Mouse (Mus musculus) brain, adult 2 months (tissue): Measurements from ENCODE around the gene Akap8.

ENCODE experiments used
- DNase-seq: peaks from one replicate; pipeline ENCODE4 v3.0.0; 2011; ENCODE audit warnings: low read depth, low spot score

Akap8 gene

DNA sequence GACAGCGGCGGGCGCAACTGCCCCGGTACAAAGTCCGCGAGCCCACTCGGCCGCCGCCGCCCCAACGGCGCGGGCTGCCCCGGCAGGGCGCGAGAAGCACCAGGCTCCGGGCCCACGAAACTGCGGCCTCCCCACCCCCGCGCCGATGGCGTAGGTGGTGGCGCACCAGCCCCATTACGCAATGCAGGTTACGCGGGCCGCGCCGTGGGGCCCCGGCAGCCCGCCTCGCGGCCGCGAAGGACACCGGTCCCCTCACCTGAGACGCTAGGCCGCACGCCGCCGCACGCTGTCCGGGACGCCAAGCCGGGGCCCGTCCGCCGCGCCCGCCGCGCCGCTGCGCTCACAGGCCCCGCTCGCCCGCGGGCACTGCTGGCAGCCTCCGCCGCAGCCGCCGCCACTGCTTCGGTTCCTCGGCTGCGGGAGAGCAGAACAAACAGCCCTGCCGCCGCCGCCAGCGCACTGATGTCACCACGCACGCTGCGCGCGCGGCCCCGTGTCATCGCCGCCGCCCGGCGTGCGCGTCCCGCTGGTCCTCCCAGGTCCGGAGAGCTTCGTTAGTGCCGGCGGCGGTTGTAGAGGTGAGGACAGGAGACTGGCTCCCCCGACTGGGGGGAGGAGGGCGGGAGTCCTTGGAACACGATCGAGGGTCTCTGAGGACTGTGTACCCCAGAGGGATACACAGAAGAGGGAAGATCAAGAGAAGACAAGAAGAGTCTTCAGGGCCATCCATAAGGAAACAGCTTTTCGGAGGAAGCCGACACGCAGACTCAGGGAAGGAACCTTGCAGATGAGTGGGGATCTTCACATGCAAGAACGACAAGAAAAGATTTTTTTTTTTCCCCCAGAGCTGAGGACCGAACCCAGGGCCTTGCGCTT lies 36.5 kb downstream of the Akap8 start, which contains the start of gene Brd4:
Brd4 (minus strand) TSS at position 461 of the 876 bp plus-strand sequence.
- peak; percentile 95 for DNase-seq

DNA sequence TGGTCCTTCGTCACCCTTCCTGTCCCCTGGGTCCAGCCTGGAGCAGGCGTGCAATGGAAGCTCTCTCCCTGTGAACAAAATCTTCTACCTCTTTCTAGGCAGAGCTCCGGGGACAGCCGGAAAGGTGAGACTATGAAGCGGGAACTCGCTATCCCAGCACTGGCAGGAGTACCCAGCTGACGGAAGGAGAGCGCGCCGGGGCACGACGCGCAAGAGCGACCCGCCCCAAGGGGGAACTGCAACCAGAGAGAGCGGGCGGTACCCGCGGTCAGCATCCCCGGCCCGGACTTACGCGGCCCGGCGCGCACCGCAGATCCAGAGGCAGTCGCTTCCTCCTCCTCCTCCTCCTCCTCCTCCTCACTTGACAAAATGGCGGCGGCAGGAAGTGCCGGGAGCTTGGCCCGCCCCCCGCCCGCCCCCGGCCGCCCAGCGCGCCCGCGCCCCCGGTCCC lies 37.2 kb downstream of the Akap8 start:
- DNase-seq = peak; percentile 74

DNA sequence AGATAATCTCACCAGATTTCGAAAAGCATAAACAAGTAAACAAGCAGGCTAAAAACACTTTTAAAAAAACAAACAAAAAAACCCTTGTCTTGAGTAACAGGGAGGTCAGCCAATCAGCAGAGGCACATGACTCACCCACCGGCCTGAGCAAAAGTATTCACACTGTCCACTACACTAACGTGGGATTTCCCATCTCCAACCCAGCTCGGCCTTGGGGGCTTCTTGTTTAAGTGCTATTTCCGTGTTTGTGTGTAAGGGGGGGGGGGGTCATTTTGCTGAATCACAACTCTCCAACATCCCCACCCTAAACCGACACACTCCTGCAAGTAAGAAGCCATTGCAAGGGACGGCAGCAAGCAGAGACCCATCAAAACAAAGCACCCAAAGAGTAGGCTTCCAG lies 37.7 kb downstream of the Akap8 start:
- DNase-seq = peak; percentile 42

DNA sequence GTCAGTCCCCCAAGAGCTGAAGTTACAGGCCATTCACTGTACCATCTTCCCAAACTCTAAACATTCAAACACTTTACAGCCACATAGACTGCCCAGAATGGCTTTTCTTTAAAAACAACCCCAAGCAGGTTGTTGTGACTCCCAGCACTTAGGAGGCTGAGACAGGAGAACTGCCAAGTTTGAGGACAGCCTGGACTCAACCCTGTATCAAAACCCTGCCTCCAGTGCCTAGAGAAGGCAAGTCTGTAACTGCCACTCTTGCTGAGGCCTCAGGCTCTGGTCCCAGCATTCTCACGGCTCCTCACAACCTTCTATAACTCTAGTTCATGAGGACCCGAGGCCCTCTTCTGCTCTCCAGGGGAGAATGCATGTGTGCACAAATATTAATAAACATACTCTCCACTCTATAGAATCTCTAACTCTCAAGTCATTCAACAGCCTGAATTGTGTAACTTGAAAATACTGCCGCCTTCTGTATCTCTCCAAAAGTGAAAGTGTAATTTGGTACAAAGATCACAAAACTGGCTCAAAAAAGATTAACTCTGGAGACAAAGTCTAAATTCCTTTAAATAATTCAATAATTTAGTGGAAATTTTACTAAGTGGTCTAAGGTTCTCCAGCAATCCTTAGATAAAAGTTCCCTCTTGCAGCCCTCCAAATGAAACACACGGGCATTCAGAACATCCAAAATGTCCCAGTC lies 39.3 kb downstream of the Akap8 start:
- no peak for DNase-seq

DNA sequence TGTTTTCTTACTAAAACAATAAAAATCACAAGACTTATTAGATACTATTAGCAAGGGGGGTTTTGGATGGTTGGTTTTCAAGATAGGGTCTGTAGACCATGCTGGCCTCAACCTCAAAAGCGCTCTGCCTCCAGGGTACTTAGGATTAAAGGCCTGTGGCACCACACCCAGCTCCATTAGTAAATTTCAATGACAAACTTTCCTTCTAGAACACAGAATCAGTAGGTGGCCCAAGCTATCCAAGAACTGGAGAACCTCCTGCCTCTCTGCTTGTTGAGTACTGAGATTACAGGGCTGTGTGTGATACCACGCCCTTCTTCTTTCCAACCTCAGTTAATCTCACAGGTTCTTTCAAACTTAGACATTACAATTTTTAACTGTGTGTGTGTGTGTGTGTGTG lies 39.9 kb downstream of the Akap8 start:
- DNase-seq = no peak

DNA sequence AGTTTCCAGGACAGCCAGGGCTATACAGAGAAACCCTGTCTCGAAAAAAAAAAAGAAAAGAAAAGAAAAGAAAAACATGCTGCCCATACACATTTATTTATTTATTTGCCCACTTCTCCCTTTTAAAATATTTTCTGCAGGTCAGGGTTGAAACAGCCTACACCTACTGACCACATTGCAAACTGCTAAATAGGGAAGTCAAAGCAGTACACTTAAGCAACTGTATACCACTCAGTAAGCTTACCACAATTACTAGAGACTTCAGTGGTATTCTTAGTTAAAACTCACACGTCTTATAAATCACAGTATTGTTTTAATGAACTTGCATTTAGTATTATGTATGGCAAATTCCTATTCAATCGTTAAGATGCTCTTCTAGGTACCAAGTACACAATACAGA lies 40.5 kb downstream of the Akap8 start:
- DNase-seq = no peak

DNA sequence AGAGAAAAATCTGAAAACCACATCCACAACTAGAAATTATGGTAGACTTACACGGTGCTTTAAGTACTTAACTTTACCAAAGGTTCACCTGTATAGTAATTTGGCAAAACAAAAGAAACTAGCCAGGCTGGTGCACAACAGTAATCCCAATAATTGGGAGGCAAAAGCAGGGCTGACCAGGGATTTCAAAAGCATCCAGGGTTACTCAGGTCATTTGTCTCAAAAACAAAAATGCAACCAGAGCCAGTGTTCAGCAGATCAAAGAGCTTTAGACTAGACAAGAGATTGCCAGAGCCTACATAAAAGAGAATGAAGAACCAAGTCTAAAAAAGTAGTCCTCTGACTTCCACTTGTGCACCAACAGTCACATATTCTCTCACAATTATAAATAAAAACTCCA lies 43.8 kb downstream of the Akap8 start:
- no peak for DNase-seq

DNA sequence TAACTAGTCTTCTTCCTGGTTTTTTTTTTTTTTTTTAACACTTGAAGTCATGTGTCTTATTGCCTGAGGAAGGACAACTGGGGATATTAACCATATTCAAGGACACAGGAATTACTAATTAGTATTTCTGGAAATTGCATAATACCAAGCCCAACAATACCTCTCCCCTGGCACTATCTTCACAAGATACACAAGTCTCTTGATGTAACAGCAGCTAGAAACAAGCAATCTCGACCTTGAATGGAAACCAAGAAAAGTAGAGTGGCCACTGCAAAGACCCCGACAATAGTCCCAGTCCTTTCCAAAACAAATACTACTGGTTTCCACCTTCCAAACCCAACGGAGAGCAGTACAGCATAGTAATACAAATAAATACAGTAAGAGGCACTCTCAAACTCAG lies 45.5 kb downstream of the Akap8 start:
- no peak for DNase-seq

DNA sequence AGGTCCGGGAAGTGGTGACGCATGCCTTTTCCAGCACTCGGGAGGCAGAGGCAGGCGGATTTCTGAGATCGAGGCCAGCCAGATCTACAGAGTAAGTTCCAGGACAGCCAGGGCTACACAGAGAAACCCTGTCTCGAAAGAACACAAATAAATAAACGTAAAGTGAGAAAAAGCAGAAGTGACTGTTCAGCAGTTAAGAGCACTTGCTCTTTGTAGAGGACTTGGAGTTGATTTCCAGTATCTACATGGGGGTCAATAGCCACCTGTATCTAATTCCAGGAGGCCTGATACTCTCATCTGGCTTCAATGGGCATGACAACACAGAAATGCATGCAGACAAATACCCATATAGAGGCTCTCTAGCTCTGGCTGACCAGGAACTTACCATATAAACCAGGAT lies 51.9 kb downstream of the Akap8 start:
- no peak for DNase-seq

DNA sequence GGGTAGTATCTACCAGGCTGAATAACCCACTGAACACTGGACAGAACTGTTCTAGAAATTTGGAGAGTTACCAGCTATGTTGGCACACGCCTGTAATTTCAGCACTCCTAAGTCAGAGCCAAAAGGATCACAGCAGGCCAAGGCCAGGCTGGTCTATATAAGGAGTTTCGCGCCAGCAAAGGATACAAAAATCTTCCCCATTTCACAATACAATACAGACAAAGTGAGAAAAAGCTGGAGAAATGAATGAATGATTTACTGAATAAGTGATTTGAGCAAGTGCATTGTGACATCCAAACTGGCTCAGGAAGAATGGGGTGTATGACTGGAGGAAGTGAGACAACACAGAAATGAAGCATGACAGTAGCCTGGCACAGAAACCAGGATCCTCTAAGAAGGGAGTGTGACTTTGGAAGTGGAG lies 52.5 kb downstream of the Akap8 start:
- DNase-seq = peak; percentile 88

DNA sequence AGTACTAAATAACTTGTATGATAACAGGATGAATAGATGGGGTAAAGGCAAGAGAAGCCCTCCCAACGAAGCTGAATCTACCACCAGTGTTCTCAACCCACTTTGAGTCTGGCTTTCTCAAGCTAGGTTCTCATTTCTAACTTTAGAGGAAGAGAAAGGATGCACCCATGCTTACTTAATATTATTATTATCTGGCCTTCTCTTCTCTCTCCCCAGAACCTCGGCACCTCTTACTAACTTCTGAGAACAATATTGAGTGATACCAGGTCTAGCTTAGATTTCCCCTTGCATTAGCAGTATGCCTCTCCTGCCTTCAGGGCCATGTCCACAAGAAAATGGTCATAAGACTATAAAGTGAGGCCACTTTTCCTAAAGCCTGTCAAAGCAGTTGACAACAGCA lies 52.9 kb downstream of the Akap8 start:
- DNase-seq = no peak

DNA sequence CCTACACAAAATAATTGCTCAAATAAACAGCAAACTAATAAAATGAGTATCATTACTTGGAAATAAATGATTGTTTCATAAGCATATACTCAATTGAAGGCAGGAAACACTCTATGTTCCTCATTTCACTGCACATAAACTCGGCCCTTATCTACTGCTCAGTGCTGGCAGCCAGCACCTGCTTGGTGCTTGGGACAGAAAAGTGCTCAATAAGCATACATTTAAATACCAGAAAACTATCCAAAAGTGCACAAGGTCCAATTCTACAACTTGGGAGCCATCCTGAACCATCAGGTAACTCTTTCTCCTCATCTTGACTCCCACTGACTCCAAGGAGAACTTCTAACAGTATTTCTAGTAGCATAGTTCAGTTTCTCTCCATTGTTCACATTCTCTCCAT lies 53.4 kb downstream of the Akap8 start:
- DNase-seq = no peak

DNA sequence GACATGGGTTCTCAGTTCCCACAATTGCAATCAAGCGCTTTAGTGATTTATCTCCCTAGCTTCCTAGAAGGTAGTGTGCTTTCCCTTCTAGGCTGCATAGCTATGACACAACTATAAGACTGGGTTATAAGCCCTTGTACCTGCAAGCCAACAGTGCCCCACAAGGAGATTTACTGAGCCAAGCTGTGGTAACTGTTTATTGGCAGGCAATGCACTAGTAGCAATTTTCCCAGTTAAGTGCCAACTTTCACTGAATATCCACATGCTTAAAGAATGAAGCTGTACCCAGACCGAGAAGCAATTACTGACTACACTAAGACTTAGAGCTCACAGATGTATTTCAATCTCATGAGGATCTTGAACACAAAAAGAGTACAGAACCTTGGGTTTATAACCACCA lies 57.4 kb downstream of the Akap8 start:
- peak; percentile 81 for DNase-seq

DNA sequence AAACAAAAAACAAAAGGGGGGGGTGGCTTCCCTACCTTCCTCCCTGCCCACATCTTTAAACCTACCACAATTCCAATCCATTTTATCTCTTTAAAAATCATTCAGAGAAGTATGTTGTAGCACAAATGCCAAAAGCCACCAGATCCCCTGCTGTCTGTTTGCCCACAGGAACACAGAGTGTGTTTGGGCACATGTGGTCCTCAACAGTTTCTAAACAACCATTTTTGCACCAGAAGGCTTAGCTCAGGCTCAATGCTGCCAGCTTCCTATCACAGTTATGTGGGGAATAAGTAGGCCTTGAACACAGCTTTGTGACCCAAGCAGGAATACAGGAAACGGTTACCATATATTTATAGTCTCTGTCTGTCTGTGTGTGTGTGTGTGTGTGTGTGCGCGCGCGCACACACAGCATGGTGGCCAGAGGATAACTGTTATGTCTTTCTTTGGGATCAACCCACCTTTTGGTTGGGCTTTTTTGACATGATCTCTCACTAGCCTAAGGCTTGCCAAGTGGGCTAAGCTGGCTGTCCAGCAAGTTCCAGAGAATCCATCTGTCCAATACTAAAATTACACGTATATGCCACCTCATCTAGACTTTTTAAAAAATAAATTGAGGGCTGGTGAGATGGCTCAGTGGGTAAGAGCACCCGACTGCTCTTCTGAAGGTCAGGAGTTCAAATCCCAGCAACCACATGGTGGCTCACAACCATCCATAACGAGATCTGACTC lies 58.0 kb downstream of the Akap8 start:
- peak; percentile 71 for DNase-seq

DNA sequence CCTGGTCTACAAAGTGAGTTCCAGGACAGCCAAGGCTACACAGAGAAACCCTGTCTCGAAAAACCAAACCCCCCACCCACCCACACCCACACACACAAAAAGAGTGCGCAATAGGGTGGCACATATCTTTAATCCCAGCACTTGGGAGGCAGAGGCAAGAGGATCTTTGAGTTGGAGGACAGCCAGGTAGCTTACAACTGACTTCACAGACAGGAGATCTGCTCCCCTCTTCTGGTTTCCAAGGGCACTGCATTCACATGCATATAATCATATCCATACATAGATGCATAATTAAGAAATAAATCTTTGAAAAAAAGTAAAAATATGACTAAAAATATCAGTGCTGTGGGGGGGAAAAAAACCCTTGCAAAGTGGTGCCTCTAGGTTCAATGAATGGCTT lies 62.2 kb downstream of the Akap8 start:
- peak; percentile 27 for DNase-seq

DNA sequence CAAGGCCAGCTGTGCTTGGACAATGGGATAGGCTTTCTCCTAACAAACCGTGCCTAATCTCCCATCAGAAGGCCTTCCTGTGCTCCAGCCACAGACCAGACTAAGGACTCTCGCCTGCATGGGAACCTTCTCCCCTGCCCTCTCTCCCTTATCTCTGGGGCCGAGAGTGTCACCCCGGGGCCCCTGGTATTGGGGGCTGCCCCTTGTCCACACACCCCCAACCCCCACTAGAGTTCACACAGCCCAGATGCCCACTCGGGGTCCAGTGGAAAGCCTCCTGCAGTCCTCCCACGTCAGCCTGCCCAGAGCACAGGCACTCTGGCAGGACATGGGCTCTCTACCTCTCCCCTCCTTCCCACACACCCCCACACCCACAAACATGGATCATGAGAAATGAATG lies 63.1 kb downstream of the Akap8 start:
- no peak for DNase-seq

DNA sequence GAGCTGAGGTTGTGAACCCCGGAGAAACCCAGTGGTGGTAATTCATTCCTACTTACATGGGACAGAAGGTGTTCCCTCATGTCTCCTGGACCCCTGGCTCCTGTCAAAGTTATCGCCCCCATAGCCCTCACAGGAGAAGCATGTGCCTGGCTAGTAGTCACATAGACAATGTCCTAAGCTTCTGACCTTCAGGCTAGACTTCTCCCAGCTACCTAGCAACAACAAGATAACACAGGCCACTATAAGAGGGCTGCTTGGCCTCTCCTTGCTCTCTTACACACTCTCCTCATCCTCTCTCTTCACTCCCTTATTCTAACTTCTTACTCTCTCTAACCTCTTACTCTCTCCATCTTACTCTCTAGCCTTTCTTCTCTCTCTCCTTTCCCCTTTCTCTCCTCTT lies 63.6 kb downstream of the Akap8 start:
- no peak for DNase-seq

DNA sequence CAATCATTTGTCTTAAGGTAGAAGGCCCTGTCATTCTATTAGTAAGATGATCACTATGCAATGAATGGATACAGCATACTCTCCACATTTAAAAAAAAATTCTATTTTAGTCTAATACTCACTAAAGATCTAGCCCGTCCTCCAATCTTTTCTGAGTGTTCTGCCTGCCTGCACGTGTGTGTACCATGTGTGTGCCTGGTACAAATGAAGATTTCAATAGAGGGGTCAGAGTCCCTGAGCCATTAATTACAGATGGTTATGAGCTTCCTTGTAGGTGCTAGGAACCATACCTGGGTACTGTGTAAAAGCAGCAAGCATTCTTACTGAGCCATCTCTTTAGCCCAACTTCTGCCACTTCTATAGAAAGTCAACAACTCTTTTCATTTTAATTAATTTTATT lies 64.1 kb downstream of the Akap8 start:
- no peak for DNase-seq
